Mouse (Mus musculus) left cerebral cortex, adult 2 months (tissue): Measurements from ENCODE around the gene Ppp1r12b. TPM values are rescaled to one million over a fixed set of nuclear protein-coding genes. Genes with fewer than 3 reads are reported as not detected.

Experiments
- DNase-seq, 2 experiments: peaks; one replicate each; pipeline ENCODE4 v3.0.0; 2021 to 2022; ENCODE audit warnings: low spot score in 2 of 2, mixed read lengths in 1 of 2; ENCODE audit errors: extremely low spot score in 1 of 2
- H3K27ac ChIP-seq: fragments of 200-600 bp; 2 replicates; pipeline ENCODE4 v1.8.1; 2022
- H3K4me3 ChIP-seq: fragments of 200-600 bp; 2 replicates; pipeline ENCODE4 v1.8.1; 2022
- CTCF ChIP-seq: fragments of 200-600 bp; IDR thresholded peaks from 2 replicates; pipeline ENCODE4 v1.8.1; 2022; ENCODE audit warnings: antibody characterized with exemption, mild to moderate bottlenecking, moderate library complexity
- intact Hi-C: fragments of 180-260 bp; cut with DNase I; formaldehyde crosslinking; loops from one replicate; pipeline ENCODE4 v1.15.1; 2025
- total RNA-seq, 2 experiments: library from RNA; stranded (reverse); gene quantifications; 2 replicates each; pipeline ENCODE4 v1.2.3; 2021

Ppp1r12b gene
- total RNA-seq, 2 experiments from 2014 or later, result 80.2 to 82.0 TPM

DNA sequence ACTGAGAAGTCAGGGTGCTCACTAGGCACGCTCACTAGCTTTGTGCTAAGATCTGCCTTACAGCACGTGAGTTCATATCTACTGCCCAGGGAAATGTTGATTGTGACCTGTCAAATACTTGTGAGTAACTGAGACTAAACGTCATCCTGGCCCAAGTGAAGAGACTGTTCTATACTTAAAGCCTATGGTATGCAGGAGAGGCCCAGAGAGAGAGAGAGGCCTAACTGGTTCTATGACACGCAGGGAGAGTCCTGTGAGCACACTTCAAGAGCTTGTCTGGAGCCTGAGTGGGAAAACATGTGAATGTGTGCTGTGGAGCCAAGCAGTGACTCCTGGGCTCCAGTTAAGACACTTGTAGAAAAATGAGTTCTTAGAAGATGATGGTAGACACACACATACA is 171.8 kb downstream of the Ppp1r12b start:
- no peak overlapping the region for H3K4me3 ChIP-seq
- intact Hi-C loops, result no loop called here
- no peak for DNase-seq
- TF ChIP-seq CTCF, result no peak
- H3K27ac ChIP-seq, result no peak overlapping the region

- Histone ChIP-seq H3K4me3 (no peak overlapping the region), H3K27ac (no peak overlapping the region)
- intact Hi-C loops, result no loop called here
- no peak for TF ChIP-seq CTCF
- DNase-seq, result no peak
These were observed 172.9 kb downstream of the Ppp1r12b start for GRCm38 (mm10) chr1:134782797-134783196.

DNA sequence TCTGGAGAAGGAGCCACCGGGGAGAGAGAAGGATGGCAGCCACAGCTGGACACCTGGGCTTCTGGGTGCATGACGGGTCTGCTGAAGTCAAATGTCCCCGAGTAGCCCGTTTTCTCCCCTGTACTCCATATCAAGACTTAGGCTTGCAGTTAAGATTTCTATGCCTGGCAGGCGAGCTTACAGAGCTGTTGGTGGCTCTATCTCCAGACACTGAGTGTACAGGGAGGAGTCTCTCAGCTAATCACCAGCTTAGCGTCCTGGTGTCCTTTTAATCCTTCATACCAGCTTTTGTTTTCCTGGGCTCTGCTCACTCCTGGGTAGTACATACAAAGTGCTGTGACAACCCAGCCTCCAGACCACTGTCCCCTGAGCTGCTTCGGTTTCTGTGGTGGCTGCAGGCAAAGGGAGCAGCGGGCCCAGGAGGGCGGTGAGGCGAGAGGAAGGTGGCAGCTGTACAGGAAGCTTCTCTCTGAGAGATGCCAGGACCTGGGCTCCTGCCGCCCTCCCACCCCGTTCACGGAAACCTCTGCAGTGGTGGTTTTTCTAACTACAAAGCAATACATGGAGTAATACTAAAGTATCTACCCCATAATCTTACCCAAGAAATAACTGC is 177.7 kb downstream of the Ppp1r12b start:
- no peak overlapping the region for H3K27ac ChIP-seq
- intact Hi-C loops, result no loop called here

GRCm38 (mm10) chr1:134777201-134777885 is 178.4 kb downstream of the Ppp1r12b start:
- TF ChIP-seq CTCF, result no peak
- intact Hi-C loops, result no loop called here
- no peak overlapping the region for H3K27ac ChIP-seq

More for the DNA sequence above, 177.7 kb downstream of the Ppp1r12b start:
- TF ChIP-seq CTCF, result no peak
- no peak for DNase-seq
- no peak overlapping the region for H3K4me3 ChIP-seq

DNA sequence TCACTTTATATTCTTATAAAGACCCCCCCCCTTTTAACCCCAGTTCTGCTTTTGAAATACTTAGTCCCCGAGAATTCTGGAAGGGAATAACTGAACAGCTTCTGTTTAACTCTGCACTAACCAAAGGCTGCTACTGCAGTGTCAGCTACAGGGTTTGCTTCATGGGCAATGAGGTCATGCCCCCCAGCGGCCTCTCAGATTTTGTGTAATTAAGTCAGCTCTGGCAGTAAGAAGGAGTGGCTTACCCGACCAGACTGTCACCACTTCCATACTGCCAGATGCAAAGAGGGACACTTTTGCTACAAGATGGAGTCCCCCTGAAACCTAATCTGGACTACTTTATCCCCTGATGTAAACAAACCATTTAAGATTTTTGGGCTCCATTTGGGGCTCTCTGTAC is 180.1 kb downstream of the Ppp1r12b start:
- TF ChIP-seq CTCF, result no peak
- intact Hi-C loops, result no loop called here
- no peak overlapping the region for H3K4me3 ChIP-seq
- no peak overlapping the region for H3K27ac ChIP-seq
- DNase-seq, result no peak

More at GRCm38 (mm10) chr1:134777201-134777885, 178.4 kb downstream of the Ppp1r12b start:
- no peak for DNase-seq
- no peak overlapping the region for H3K4me3 ChIP-seq

- H3K27ac ChIP-seq, result no peak overlapping the region
These were observed 180.9 kb downstream of the Ppp1r12b start for GRCm38 (mm10) chr1:134774728-134775287.

GRCm38 (mm10) chr1:134774247-134774646 is 181.5 kb downstream of the Ppp1r12b start:
- no peak for DNase-seq
- intact Hi-C loops, result no loop called here
- no peak overlapping the region for H3K4me3 ChIP-seq
- TF ChIP-seq CTCF, result no peak
- no peak overlapping the region for H3K27ac ChIP-seq

More at GRCm38 (mm10) chr1:134774728-134775287, 180.9 kb downstream of the Ppp1r12b start:
- intact Hi-C loops, result no loop called here
- DNase-seq, result no peak
- TF ChIP-seq CTCF, result no peak
- no peak overlapping the region for H3K4me3 ChIP-seq

GRCm38 (mm10) chr1:134773256-134773655 is 182.5 kb downstream of the Ppp1r12b start:
- Histone ChIP-seq H3K4me3 (no peak overlapping the region), H3K27ac (no peak overlapping the region)
- intact Hi-C loops, result no loop called here
- DNase-seq, result no peak
- no peak for TF ChIP-seq CTCF

DNA sequence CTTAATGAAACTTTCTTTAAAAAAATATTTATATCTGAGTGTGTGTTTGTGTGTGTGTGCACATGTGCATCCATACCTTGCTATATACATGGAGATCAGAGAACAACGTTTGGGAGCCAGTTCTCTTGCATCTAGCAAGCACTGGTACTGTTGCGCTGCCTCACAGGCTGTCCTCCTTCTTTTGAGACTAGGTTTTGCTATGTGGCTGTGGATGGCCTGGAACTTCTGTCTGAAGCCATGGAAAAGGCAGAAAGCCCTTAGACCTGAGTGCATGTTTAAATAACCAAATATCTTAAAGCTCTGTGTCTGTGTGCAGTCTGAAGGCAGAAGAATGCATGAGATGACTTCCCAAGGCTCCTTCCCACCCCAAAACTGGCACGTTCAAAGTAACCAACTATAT is 182.9 kb downstream of the Ppp1r12b start:
- no peak for DNase-seq
- H3K27ac ChIP-seq, result no peak overlapping the region
- no peak for TF ChIP-seq CTCF
- H3K4me3 ChIP-seq, result no peak overlapping the region
- intact Hi-C loops, result no loop called here

GRCm38 (mm10) chr1:134771999-134772398 is 183.7 kb downstream of the Ppp1r12b start:
- no peak overlapping the region for H3K4me3 ChIP-seq
- no peak for DNase-seq
- intact Hi-C loops, result no loop called here
- TF ChIP-seq CTCF, result no peak
- H3K27ac ChIP-seq, result peak overlapping the region; percentile 45

GRCm38 (mm10) chr1:134771353-134771752 is 184.4 kb downstream of the Ppp1r12b start:
- intact Hi-C loops, result no loop called here
- DNase-seq, result no peak
- TF ChIP-seq CTCF, result no peak
- H3K27ac ChIP-seq, result peak overlapping the region; percentile 45
- H3K4me3 ChIP-seq, result no peak overlapping the region

DNA sequence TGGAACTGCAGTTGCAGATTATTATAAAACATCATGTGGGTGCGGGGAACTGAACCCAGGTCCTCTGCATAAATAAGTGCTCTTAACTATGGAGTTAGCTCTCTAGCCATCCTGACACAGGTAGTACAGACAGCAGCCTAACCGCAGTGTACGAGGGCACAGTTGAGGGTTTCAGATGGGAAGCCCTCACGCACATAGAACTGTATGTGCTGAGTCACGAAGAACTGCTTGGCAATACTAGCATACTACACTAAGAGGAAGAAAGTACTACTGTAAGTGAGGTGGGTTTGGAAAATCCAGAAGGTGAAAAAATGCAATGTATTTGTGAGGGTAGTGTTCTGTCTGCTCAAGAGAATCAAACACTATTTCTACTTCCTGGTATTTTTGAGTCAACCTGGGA is 185.4 kb downstream of the Ppp1r12b start:
- no peak for TF ChIP-seq CTCF
- intact Hi-C loops, result no loop called here
- no peak for DNase-seq
- no peak overlapping the region for H3K4me3 ChIP-seq
- no peak overlapping the region; the same call in 1 of the 2 replicates for H3K27ac ChIP-seq
